Mouse (Mus musculus) retina, adult 2 months (tissue): ENCODE data around the gene Pllp.

ENCODE experiments used
- DNase-seq: peaks from one replicate; pipeline ENCODE4 v3.0.0-alpha.2; 2012; ENCODE audit warnings: low read depth, low spot score

The Pllp gene

GRCm38 (mm10) chr8:94695994-94696384 is at the start of gene Pllp:
Gene Pllp (minus strand): TSS chr8:94696278.
- no peak for DNase-seq

GRCm38 (mm10) chr8:94745476-94746184 is 49.6 kb upstream of the Pllp start, which contains the start of gene Ccl22:
Gene Ccl22 (plus strand): TSS chr8:94745590.
- DNase-seq: no peak

GRCm38 (mm10) chr8:94744972-94745371 is 48.9 kb upstream of the Pllp start:
- no peak for DNase-seq

- no peak for DNase-seq
These were observed 48.4 kb upstream of the Pllp start for GRCm38 (mm10) chr8:94744484-94744883.

GRCm38 (mm10) chr8:94741726-94742125 is 45.6 kb upstream of the Pllp start:
- DNase-seq: no peak

- DNase-seq: no peak
These were observed 44.5 kb upstream of the Pllp start for GRCm38 (mm10) chr8:94740591-94740990.

GRCm38 (mm10) chr8:94739829-94740228 is 43.8 kb upstream of the Pllp start:
- DNase-seq: no peak

GRCm38 (mm10) chr8:94735426-94736094 is 39.5 kb upstream of the Pllp start:
- no peak for DNase-seq

- DNase-seq: no peak
These were observed 38.8 kb upstream of the Pllp start for GRCm38 (mm10) chr8:94734735-94735350.

- no peak for DNase-seq
These were observed 37.9 kb upstream of the Pllp start for GRCm38 (mm10) chr8:94733821-94734465.

- DNase-seq: no peak
These were observed 33.2 kb upstream of the Pllp start for GRCm38 (mm10) chr8:94729301-94729700.

- no peak for DNase-seq
These were observed 29.9 kb upstream of the Pllp start for GRCm38 (mm10) chr8:94725998-94726397.

- no peak for DNase-seq
These were observed 20.8 kb upstream of the Pllp start for GRCm38 (mm10) chr8:94716841-94717240.

GRCm38 (mm10) chr8:94715871-94716270 is 19.8 kb upstream of the Pllp start:
- DNase-seq: no peak

- no peak for DNase-seq
These were observed 18.5 kb upstream of the Pllp start for GRCm38 (mm10) chr8:94714556-94714955.

- DNase-seq: no peak
These were observed 15.2 kb upstream of the Pllp start for GRCm38 (mm10) chr8:94711160-94711718.

- no peak for DNase-seq
These were observed 14.3 kb upstream of the Pllp start for GRCm38 (mm10) chr8:94710336-94710735.

- no peak for DNase-seq
These were observed 10.8 kb upstream of the Pllp start for GRCm38 (mm10) chr8:94706732-94707395.

- DNase-seq: no peak
These were observed 9.6 kb upstream of the Pllp start for GRCm38 (mm10) chr8:94705581-94706245.

GRCm38 (mm10) chr8:94704669-94704984 is 8.5 kb upstream of the Pllp start:
- no peak for DNase-seq
